Mouse (Mus musculus): ENCODE data around the gene Klc1. TPM values are rescaled to one million over a fixed set of nuclear protein-coding genes. Genes with fewer than 3 reads are reported as not detected.

Klc1 gene
- total RNA-seq, 1 experiment from 2014 or later, result 142 TPM

- ATAC-seq (replicated peaks; ENCODE audit: insufficient number of reproducible peaks, low FRiP score, low TSS enrichment, poor library complexity, severe bottlenecking), result no peak
These were observed 71.3 kb downstream of the Klc1 start for GRCm38 (mm10) chr12:111829954-111830353.

GRCm38 (mm10) chr12:111830375-111830774 lies 71.7 kb downstream of the Klc1 start:
- no peak for ATAC-seq (replicated peaks; ENCODE audit: insufficient number of reproducible peaks, low FRiP score, low TSS enrichment, poor library complexity, severe bottlenecking)

GRCm38 (mm10) chr12:111832643-111833042 lies 74.0 kb downstream of the Klc1 start:
- ATAC-seq (replicated peaks; ENCODE audit: insufficient number of reproducible peaks, low FRiP score, low TSS enrichment, poor library complexity, severe bottlenecking), result no peak

GRCm38 (mm10) chr12:111833457-111833856 lies 74.8 kb downstream of the Klc1 start:
- ATAC-seq (replicated peaks; ENCODE audit: insufficient number of reproducible peaks, low FRiP score, low TSS enrichment, poor library complexity, severe bottlenecking), result no peak

- no peak for ATAC-seq (replicated peaks; ENCODE audit: insufficient number of reproducible peaks, low FRiP score, low TSS enrichment, poor library complexity, severe bottlenecking)
These were observed 84.2 kb downstream of the Klc1 start for GRCm38 (mm10) chr12:111842565-111843433.

GRCm38 (mm10) chr12:111843470-111843869 lies 84.8 kb downstream of the Klc1 start:
- ATAC-seq (replicated peaks; ENCODE audit: insufficient number of reproducible peaks, low FRiP score, low TSS enrichment, poor library complexity, severe bottlenecking), result no peak

- no peak for ATAC-seq (replicated peaks; ENCODE audit: insufficient number of reproducible peaks, low FRiP score, low TSS enrichment, poor library complexity, severe bottlenecking)
These were observed 87.3 kb downstream of the Klc1 start for GRCm38 (mm10) chr12:111845953-111846352.

GRCm38 (mm10) chr12:111846815-111847214 lies 88.2 kb downstream of the Klc1 start:
- ATAC-seq (replicated peaks; ENCODE audit: insufficient number of reproducible peaks, low FRiP score, low TSS enrichment, poor library complexity, severe bottlenecking), result no peak

- ATAC-seq (replicated peaks; ENCODE audit: insufficient number of reproducible peaks, low FRiP score, low TSS enrichment, poor library complexity, severe bottlenecking), result no peak
These were observed 89.7 kb downstream of the Klc1 start for GRCm38 (mm10) chr12:111848300-111848798.

GRCm38 (mm10) chr12:111851235-111851634 lies 92.6 kb downstream of the Klc1 start:
- ATAC-seq (replicated peaks; ENCODE audit: insufficient number of reproducible peaks, low FRiP score, low TSS enrichment, poor library complexity, severe bottlenecking), result no peak

- no peak for ATAC-seq (replicated peaks; ENCODE audit: insufficient number of reproducible peaks, low FRiP score, low TSS enrichment, poor library complexity, severe bottlenecking)
These were observed 93.1 kb downstream of the Klc1 start for GRCm38 (mm10) chr12:111851745-111852144.

GRCm38 (mm10) chr12:111853011-111853436 lies 94.4 kb downstream of the Klc1 start:
- ATAC-seq (replicated peaks; ENCODE audit: insufficient number of reproducible peaks, low FRiP score, low TSS enrichment, poor library complexity, severe bottlenecking), result no peak

- no peak for ATAC-seq (replicated peaks; ENCODE audit: insufficient number of reproducible peaks, low FRiP score, low TSS enrichment, poor library complexity, severe bottlenecking)
These were observed 94.9 kb downstream of the Klc1 start for GRCm38 (mm10) chr12:111853546-111853945.

- ATAC-seq (replicated peaks; ENCODE audit: insufficient number of reproducible peaks, low FRiP score, low TSS enrichment, poor library complexity, severe bottlenecking), result no peak
These were observed 96.8 kb downstream of the Klc1 start for GRCm38 (mm10) chr12:111855448-111855847.

Other genes starting within 250 kb of the Klc1 start
- gene Eif5, start 220.8 kb upstream of the Klc1 start, total RNA-seq (2017), result 371 to 483 TPM (median 423 TPM) in 3 replicates
- 92.2 to 123 TPM (median 92.7 TPM) in 3 replicates for gene Mark3, start 184.3 kb upstream of the Klc1 start, total RNA-seq (2017)
- 21.5 to 39.0 TPM (median 37.5 TPM) in 3 replicates for gene Ckb, start 86.5 kb upstream of the Klc1 start, total RNA-seq (2017)
- 2.2 to 2.7 TPM (median 2.5 TPM) in 3 replicates for gene Trmt61a, start 80.7 kb upstream of the Klc1 start, total RNA-seq (2017)
- 37.2 to 42.3 TPM (median 41.6 TPM) in 3 replicates for gene Bag5, start 45.6 kb upstream of the Klc1 start, total RNA-seq (2017)
- 27.2 to 45.4 TPM (median 29.7 TPM) in 3 replicates for gene Apopt1, start 45.6 kb upstream of the Klc1 start, total RNA-seq (2017)
- 0.11 to 2.1 TPM (median 1.9 TPM) in 3 replicates for gene Xrcc3, start 55.0 kb downstream of the Klc1 start, total RNA-seq (2017)
- 1.0 to 3.8 TPM (median 3.5 TPM) in 3 replicates for gene Zfyve21, start 55.3 kb downstream of the Klc1 start, total RNA-seq (2017)
- 9.8 to 19.1 TPM (median 12.6 TPM) in 3 replicates for gene Ppp1r13b, start 149.3 kb downstream of the Klc1 start, total RNA-seq (2017)
- 289 to 531 TPM (median 434 TPM) in 3 replicates for gene Atp5mpl, start 208.1 kb downstream of the Klc1 start, total RNA-seq (2017)
- gene Tdrd9, start 212.7 kb downstream of the Klc1 start, total RNA-seq (2017), result 0.29 TPM in 1 of 3 replicates, not detected in the others
- gene Rd3l, start 222.5 kb downstream of the Klc1 start, total RNA-seq (2017), result not detected in 3 replicates

Measured in monocyte, adult 5-6 weeks (primary cell).